Mouse (Mus musculus): ENCODE measurements around the gene Notch2. TPM values are rescaled to one million over a fixed set of nuclear protein-coding genes. Genes with fewer than 3 reads are reported as not detected.
A peak's percentile ranks its signal among the peaks of the same experiment; 100 is the strongest.

Notch2 gene
- polyA plus RNA-seq, 1 experiment from 2014 or later, result 33.4 TPM

DNA sequence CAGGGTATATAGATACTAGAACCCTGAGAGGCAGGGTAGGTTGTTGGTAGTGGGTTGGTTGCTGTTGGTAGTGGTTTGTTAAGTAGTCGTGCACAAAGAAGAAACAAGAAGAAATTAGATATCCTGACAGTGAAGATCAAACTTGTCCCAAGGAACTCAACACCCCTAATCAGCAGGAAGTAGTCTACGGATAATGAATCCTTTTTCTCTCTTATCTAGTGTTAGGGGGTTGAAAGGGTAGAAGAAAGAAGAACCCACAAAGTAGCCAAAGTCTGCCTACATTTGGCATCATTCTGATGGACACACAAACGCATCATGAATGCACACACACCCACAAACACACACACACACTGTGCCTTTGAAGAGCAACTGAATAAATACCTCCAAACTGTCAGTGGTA, 9.1 kb upstream of the Notch2 start:
- Histone ChIP-seq H3K9me3 (ENCODE audit: control insufficient read depth, low read length) (no peaks in the 10 kb centered on the region), H3K36me3 (ENCODE audit: control insufficient read depth, insufficient read depth, low read length) (no peaks in the 10 kb centered on the region), H3K27ac (replicated peaks; ENCODE audit: low read depth, low read length) (no peak overlapping the region), H3K9ac (ENCODE audit: low read length) (no peak overlapping the region), H3K4me3 (ENCODE audit: low read depth, low read length) (no peak overlapping the region), H3K4me1 (ENCODE audit: control insufficient read depth, insufficient read depth, low read length) (no peaks in the 10 kb centered on the region), H3K4me2 (ENCODE audit: low read depth, severe bottlenecking) (no peak overlapping the region), H3K27me3 (ENCODE audit: control insufficient read depth, insufficient read depth, low read length) (no peaks in the 10 kb centered on the region)
- ATAC-seq (ENCODE audit: insufficient number of reproducible peaks, low FRiP score, low TSS enrichment, low read depth) (no peak), DNase-seq (ENCODE audit: low spot score) (no peak)
- 86% methylated on average over 3 of the region's 3 CpGs for WGBS

DNA sequence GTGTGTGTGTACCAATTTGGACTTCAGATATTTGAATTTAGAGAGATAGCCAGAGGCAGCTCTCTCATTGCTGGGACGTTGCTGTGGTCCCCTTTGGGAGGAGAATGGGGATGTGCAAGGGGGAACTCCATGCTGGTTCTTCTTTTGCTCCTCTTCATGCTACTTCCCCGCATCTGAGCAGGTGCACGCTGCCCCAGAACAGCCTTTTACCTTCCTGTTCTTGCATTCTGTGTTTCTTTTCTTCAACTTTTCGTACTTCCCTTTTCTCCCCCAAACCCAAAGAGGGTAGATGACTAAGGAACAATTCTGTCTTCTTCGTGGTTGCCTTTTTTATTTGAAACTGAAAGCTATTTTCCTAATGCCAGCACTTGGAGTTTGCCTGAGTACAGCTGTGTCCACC, 8.0 kb upstream of the Notch2 start:
- Histone ChIP-seq H3K9ac (ENCODE audit: low read length) (no peak overlapping the region), H3K4me1 (ENCODE audit: control insufficient read depth, insufficient read depth, low read length) (no peaks in the 10 kb centered on the region), H3K9me3 (ENCODE audit: control insufficient read depth, low read length) (no peaks in the 10 kb centered on the region), H3K4me2 (ENCODE audit: low read depth, severe bottlenecking) (no peak overlapping the region), H3K27ac (replicated peaks; ENCODE audit: low read depth, low read length) (no peak overlapping the region), H3K27me3 (ENCODE audit: control insufficient read depth, insufficient read depth, low read length) (no peaks in the 10 kb centered on the region), H3K4me3 (ENCODE audit: low read depth, low read length) (no peak overlapping the region), H3K36me3 (ENCODE audit: control insufficient read depth, insufficient read depth, low read length) (no peaks in the 10 kb centered on the region)
- no peak for ATAC-seq (ENCODE audit: insufficient number of reproducible peaks, low FRiP score, low TSS enrichment, low read depth)
- 76% methylated on average over 5 of the region's 5 CpGs for WGBS
- DNase-seq (ENCODE audit: low spot score), result no peak

DNA sequence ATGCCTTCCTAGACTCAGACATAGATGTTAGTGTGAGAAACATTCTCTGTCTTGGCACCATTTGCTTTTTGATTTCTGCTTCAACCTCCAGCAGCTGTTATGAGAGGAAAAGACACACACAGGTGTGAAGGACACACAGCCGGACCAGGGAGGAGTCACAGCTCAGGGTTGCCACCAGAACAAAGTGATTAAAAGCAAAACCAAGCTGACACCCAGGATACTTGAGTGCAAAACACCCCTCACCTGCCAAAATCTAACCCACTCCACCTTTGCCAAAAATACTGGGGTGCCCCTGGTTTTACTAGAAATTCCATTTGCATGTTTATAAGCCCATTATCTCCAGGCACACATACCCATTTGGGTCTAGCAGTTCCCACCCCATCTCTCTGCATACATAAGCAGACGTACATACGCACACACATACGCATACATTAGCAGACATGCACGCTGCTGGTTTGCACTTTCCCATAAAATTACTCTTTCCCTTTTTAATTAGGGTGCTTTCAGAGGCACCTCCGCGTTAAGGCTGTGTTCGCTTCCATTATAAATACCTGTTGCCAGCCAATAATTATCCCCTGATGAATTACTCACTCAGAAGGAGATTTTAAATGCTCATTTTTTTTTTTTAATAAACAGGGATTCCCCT, 7.2 kb upstream of the Notch2 start:
- Histone ChIP-seq H3K27me3 (ENCODE audit: control insufficient read depth, insufficient read depth, low read length) (no peaks in the 10 kb centered on the region), H3K27ac (replicated peaks; ENCODE audit: low read depth, low read length) (no peak overlapping the region), H3K9me3 (ENCODE audit: control insufficient read depth, low read length) (no peaks in the 10 kb centered on the region), H3K4me3 (ENCODE audit: low read depth, low read length) (no peak overlapping the region), H3K4me2 (ENCODE audit: low read depth, severe bottlenecking) (no peak overlapping the region), H3K9ac (ENCODE audit: low read length) (no peak overlapping the region), H3K4me1 (ENCODE audit: control insufficient read depth, insufficient read depth, low read length) (no peaks in the 10 kb centered on the region), H3K36me3 (ENCODE audit: control insufficient read depth, insufficient read depth, low read length) (no peaks in the 10 kb centered on the region)
- ATAC-seq (ENCODE audit: insufficient number of reproducible peaks, low FRiP score, low TSS enrichment, low read depth) (no peak), DNase-seq (ENCODE audit: low spot score) (no peak)
- WGBS, result 62% methylated on average over 8 of the region's 8 CpGs

DNA sequence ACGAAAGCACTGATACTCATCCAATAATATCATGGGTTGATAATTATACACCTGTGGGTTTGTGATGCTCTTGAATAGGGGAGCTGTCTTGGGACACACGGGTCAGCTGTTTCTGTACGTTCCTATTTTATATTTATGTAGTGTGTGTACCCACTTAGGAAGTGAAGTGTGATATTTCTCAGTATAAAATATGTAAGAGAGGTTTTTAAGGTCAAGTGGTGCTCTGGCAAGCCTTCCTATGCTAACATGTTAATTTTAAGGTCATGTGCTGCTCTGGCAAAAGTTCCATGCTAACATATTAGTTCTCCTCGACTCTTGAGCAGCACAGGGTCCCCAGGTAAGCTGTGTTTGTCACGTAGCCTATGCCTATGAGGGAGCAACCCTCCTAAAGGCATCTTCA, 6.4 kb upstream of the Notch2 start:
- 91% methylated on average over 5 of the region's 5 CpGs for WGBS
- Histone ChIP-seq H3K27me3 (ENCODE audit: control insufficient read depth, insufficient read depth, low read length) (no peaks in the 10 kb centered on the region), H3K4me3 (ENCODE audit: low read depth, low read length) (no peak overlapping the region), H3K4me1 (ENCODE audit: control insufficient read depth, insufficient read depth, low read length) (no peaks in the 10 kb centered on the region), H3K36me3 (ENCODE audit: control insufficient read depth, insufficient read depth, low read length) (no peaks in the 10 kb centered on the region), H3K27ac (replicated peaks; ENCODE audit: low read depth, low read length) (no peak overlapping the region), H3K4me2 (ENCODE audit: low read depth, severe bottlenecking) (no peak overlapping the region), H3K9ac (ENCODE audit: low read length) (no peak overlapping the region), H3K9me3 (ENCODE audit: control insufficient read depth, low read length) (no peaks in the 10 kb centered on the region)
- no peak for DNase-seq (ENCODE audit: low spot score)
- ATAC-seq (ENCODE audit: insufficient number of reproducible peaks, low FRiP score, low TSS enrichment, low read depth), result no peak

- Histone ChIP-seq H3K27ac (replicated peaks; ENCODE audit: low read depth, low read length) (no peak overlapping the region), H3K27me3 (ENCODE audit: control insufficient read depth, insufficient read depth, low read length) (no peaks in the 10 kb centered on the region), H3K9ac (ENCODE audit: low read length) (no peak overlapping the region), H3K9me3 (ENCODE audit: control insufficient read depth, low read length) (no peaks in the 10 kb centered on the region), H3K36me3 (ENCODE audit: control insufficient read depth, insufficient read depth, low read length) (no peaks in the 10 kb centered on the region), H3K4me1 (ENCODE audit: control insufficient read depth, insufficient read depth, low read length) (no peaks in the 10 kb centered on the region), H3K4me2 (ENCODE audit: low read depth, severe bottlenecking) (no peak overlapping the region), H3K4me3 (ENCODE audit: low read depth, low read length) (no peak overlapping the region)
- DNase-seq (ENCODE audit: low spot score), result no peak
- 87% methylated on average over 6 of the region's 6 CpGs for WGBS
- no peak for ATAC-seq (ENCODE audit: insufficient number of reproducible peaks, low FRiP score, low TSS enrichment, low read depth)
Measured at GRCm38 (mm10) chr3:98008143-98008542, 5.2 kb upstream of the Notch2 start.

DNA sequence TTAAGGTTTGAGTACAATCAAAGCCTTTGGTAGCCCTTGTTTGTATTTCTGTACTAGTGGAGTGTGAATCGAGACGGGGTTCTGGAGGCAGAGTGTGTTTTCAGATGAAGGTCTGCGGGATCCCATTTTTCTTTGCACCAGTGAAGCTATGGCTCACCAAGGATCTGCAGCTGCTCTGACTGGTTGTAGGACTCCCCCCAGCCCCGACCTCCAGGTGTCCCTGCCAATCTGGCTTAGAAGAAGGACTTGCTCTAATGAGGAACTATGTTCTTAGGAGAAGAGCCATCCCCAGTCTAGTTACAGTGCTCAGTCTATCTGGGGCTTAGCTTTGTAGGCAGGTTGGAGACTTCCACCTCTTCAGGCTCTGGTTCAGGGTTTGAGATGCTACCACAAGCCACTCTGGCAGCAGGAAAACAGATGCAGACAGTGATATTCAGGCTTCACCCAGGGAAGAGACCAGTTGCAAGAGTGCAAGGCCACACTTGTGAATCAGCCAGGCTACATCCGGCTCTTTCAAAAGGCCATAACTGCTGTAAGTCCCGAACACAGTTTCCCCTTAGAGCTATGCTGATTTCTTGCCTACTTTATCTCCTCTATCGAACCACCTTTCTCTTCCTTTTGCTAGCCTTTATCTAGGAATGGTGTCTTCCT, 4.0 kb upstream of the Notch2 start:
- Histone ChIP-seq H3K27me3 (ENCODE audit: control insufficient read depth, insufficient read depth, low read length) (no peaks in the 10 kb centered on the region), H3K9me3 (ENCODE audit: control insufficient read depth, low read length) (no peaks in the 10 kb centered on the region), H3K36me3 (ENCODE audit: control insufficient read depth, insufficient read depth, low read length) (no peaks in the 10 kb centered on the region), H3K27ac (replicated peaks; ENCODE audit: low read depth, low read length) (no peak overlapping the region), H3K4me1 (ENCODE audit: control insufficient read depth, insufficient read depth, low read length) (no peaks in the 10 kb centered on the region), H3K4me3 (ENCODE audit: low read depth, low read length) (no peak overlapping the region), H3K4me2 (ENCODE audit: low read depth, severe bottlenecking) (no peak overlapping the region), H3K9ac (ENCODE audit: low read length) (no peak overlapping the region)
- ATAC-seq (ENCODE audit: insufficient number of reproducible peaks, low FRiP score, low TSS enrichment, low read depth) (no peak), DNase-seq (ENCODE audit: low spot score) (no peak)
- WGBS, result 73% methylated on average over 7 of the region's 7 CpGs

DNA sequence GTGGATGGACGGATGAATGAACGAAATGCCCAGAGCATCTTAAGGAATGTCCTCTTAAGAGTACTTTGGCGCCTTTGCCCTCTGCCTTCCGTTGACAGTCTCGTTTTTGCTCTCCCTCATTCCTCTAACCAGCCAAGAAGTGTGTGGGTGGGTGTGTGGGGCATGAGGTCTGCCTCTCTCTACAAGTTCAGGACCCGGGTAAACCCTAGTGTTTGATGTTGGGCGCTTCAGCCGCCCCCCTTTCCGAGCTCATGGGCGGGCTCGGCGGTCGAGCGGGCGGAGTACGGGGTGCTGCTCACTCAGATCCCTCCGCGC, 284 bp upstream of the Notch2 start:
- H3K36me3 ChIP-seq (ENCODE audit: control insufficient read depth, insufficient read depth, low read length), result no peaks in the 10 kb centered on the region
- H3K27ac ChIP-seq (replicated peaks; ENCODE audit: low read depth, low read length), result peak overlapping the region; percentile 86; the same call in 1 of the 2 replicates
- H3K27me3 ChIP-seq (ENCODE audit: control insufficient read depth, insufficient read depth, low read length), result no peaks in the 10 kb centered on the region
- no peak for DNase-seq (ENCODE audit: low spot score)
- WGBS, result 2% methylated on average over 18 of the region's 18 CpGs
- peak overlapping the region; percentile 55 for H3K4me2 ChIP-seq (ENCODE audit: low read depth, severe bottlenecking)
- peaks cover 22% of the 10 kb centered on the region for H3K4me1 ChIP-seq (ENCODE audit: control insufficient read depth, insufficient read depth, low read length)
- H3K4me3 ChIP-seq (ENCODE audit: low read depth, low read length), result peak overlapping the region; percentile 98
- no peaks in the 10 kb centered on the region for H3K9me3 ChIP-seq (ENCODE audit: control insufficient read depth, low read length)
- peak overlapping the region; percentile 1; the same call in 1 of the 2 replicates for H3K9ac ChIP-seq (ENCODE audit: low read length)
- no peak; the same call in 1 of the 2 replicates for ATAC-seq (ENCODE audit: insufficient number of reproducible peaks, low FRiP score, low TSS enrichment, low read depth)

DNA sequence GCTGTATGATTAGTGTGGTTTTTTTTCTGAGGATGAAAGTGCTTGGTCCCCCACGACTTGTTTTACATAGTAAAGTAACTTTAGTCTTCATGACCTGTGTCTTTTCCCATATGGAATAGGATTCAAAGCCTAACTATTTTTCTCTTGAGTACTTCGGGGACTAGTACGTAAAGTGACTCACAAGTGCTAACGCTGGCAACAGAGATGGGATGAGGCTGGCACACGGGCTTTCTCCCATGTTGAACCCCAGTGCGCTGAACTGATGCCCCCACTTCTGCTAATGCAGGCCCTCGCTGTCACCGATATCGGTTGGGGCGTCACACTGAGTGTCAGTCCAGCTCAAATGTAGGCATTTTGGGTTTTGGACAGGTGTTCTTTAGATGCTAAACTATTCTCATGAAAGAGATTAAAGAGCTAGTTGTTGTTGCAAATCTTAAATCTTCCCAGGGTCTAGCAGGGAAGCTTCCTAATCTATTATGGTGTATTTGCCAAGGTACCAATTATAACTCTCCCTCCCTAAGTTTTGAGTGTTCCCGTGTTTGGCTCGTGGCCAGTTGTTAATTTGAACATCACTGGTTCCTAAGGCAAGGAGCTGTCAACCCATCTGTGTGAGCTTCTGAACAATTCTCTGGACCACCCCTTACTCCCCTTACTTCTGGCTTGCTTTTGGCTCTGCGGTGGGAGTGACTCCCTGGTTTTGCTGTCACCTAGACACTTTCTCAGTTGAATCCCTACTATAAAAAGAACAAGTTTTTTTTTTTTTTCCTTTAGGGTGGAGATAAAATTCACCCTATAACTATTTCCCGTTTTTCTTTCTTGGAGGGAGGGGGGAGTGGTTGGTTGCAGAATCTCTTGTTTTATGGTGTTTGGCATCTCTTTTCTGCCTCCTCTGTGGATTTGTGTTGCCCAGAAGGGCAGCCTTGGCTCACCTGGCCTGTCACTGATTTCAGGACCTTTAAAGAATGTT, 2.2 kb downstream of the Notch2 start:
- no peaks in the 10 kb centered on the region for H3K36me3 ChIP-seq (ENCODE audit: control insufficient read depth, insufficient read depth, low read length)
- no peak overlapping the region for H3K9ac ChIP-seq (ENCODE audit: low read length)

More for the DNA sequence above, 2.2 kb downstream of the Notch2 start:
- peak overlapping the region; percentile 69 for H3K4me2 ChIP-seq (ENCODE audit: low read depth, severe bottlenecking)
- ATAC-seq (ENCODE audit: insufficient number of reproducible peaks, low FRiP score, low TSS enrichment, low read depth), result no peak
- H3K4me1 ChIP-seq (ENCODE audit: control insufficient read depth, insufficient read depth, low read length), result peaks cover 25% of the 10 kb centered on the region
- no peak for DNase-seq (ENCODE audit: low spot score)
- WGBS, result 74% methylated on average over 14 of the region's 14 CpGs
- no peak overlapping the region for H3K27ac ChIP-seq (replicated peaks; ENCODE audit: low read depth, low read length)
- no peaks in the 10 kb centered on the region for H3K27me3 ChIP-seq (ENCODE audit: control insufficient read depth, insufficient read depth, low read length)
- no peaks in the 10 kb centered on the region for H3K9me3 ChIP-seq (ENCODE audit: control insufficient read depth, low read length)
- no peak overlapping the region; the same call in 1 of the 2 replicates for H3K4me3 ChIP-seq (ENCODE audit: low read depth, low read length)
